ENCODE assay signal across 1 mouse cellular context in the genomic region with DNA sequence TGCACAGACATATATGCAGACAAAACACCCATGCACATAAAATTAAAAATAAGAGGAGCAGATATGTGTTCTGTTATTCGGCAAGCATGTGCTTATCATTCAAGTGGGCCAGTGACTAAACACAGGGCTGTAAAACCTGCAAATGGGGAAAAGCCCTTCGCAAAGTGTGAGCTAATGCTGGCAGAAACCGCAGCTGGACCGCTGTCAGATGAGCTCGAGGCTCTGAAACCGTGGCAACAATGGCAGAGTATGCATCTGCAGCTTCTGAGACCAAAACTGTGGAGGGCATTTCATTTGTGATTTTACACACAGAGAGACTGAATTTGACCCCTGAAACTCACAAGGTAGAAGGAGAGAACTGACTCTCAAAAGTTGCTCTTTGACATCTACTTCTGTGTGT.
A peak's percentile ranks its signal among the peaks of the same experiment; 100 is the strongest.
TF ChIP-seq lines count a peak whose summit lies in the region.

No protein-coding gene starts in this region.

TF ChIP-seq in CH12.LX, 34 proteins besides CTCF, POLR2A, EP300 and RAD21:
- peak; percentile 40; the same call in 1 of the 2 replicates for TF ChIP-seq BHLHE40 (IDR thresholded peaks at IDR 0.05; ENCODE audit: low read depth, low read length)
- no peak for TF ChIP-seq PAX5 (IDR thresholded peaks at IDR 0.05; ENCODE audit: low read length)
